Mouse (Mus musculus): Measurements from ENCODE around the gene Arpc4. TPM values are rescaled to one million over a fixed set of nuclear protein-coding genes. Genes with fewer than 3 reads are reported as not detected.

Arpc4 gene
- 65.2 and 96.3 TPM in 2 replicates for polyA plus RNA-seq (2012; rRNA removed; ENCODE audit: low replicate concordance)

DNA sequence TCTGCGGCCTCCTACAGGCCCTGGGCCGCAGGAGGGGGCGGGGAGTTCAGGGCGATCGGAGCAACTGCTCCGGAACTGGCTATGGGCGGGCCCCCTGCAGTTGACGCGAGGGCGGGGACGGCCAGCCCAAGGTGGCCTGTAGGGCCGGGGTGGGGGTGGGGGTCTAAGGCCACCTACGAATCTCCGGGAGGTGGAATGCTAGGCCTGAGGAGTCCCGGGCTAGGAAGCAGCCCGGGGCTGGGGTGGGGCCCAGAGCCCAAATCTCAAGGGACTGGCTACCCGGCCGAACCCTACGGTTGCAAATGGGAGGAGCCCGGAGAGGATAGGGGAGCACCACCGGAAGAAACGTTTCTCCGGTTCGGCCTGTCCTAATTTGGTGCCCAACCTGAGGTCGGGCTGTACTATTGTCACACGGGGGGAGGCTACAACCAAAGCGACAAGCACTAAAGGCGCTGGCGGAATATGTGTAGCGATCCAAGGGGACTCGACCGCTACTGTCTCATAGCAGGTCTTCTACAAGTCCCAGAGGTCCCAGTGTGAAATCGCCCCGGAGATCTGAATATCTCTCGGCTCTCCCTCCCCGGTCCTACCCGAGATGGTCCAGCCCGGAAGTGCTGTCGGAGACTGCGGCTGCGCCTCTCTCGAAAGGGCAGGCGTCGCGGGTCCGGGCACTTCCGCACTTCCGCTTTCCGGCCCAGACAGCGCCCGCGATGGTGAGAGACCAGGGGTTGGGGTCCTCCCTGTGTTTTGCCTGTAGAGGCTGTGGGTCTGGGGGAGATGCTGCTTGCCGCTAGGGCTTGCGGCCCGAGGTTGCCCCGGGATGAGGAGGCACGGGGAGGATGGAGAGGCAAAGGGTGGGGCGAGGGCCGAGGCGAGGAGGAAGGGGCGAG is at the start of gene Arpc4, which contains the start of gene Tada3:
Arpc4 (plus strand) TSS at position 620 of the 890 bp plus-strand sequence.
Tada3 (minus strand) TSS at position 388 of the 890 bp plus-strand sequence.

GRCm38 (mm10) chr6:113343177-113344092 is 34.5 kb upstream of the Arpc4 start, which contains the start of gene Camk1:
Gene Camk1 (minus strand): TSS chr6:113343984.

GRCm38 (mm10) chr6:113388960-113389359 is 11.0 kb downstream of the Arpc4 start, which contains the start of gene Ttll3:
Gene Ttll3 (plus strand): TSS chr6:113389260.

GRCm38 (mm10) chr6:113419199-113419587 is 41.3 kb downstream of the Arpc4 start, which contains the start of gene Rpusd3:
Gene Rpusd3 (minus strand): TSS chr6:113419340.

GRCm38 (mm10) chr6:113435664-113436205 is 57.8 kb downstream of the Arpc4 start, which contains the start of gene Cidec:
Gene Cidec (minus strand): TSS chr6:113435760.

Other genes starting within 250 kb of the Arpc4 start
- 0.50 and 0.57 TPM in 2 replicates for gene Lhfpl4, start 182.7 kb upstream of the Arpc4 start, polyA plus RNA-seq (2012; rRNA removed; ENCODE audit: low replicate concordance)
- 42.5 and 61.5 TPM in 2 replicates for gene Mtmr14, start 140.3 kb upstream of the Arpc4 start, polyA plus RNA-seq (2012; rRNA removed; ENCODE audit: low replicate concordance)
- 0.19 and 0.29 TPM in 2 replicates for gene Cpne9, start 95.8 kb upstream of the Arpc4 start, polyA plus RNA-seq (2012; rRNA removed; ENCODE audit: low replicate concordance)
- gene Brpf1, start 71.0 kb upstream of the Arpc4 start, polyA plus RNA-seq (2012; rRNA removed; ENCODE audit: low replicate concordance) = 21.5 and 25.7 TPM in 2 replicates
- 20.4 and 23.9 TPM in 2 replicates for gene Ogg1, start 51.1 kb upstream of the Arpc4 start, polyA plus RNA-seq (2012; rRNA removed; ENCODE audit: low replicate concordance)
- gene Camk1, start 34.1 kb upstream of the Arpc4 start, polyA plus RNA-seq (2012; rRNA removed; ENCODE audit: low replicate concordance) = 50.4 and 63.0 TPM in 2 replicates
- gene Tada3, start 232 bp upstream of the Arpc4 start, polyA plus RNA-seq (2012; rRNA removed; ENCODE audit: low replicate concordance) = 18.9 and 22.2 TPM in 2 replicates
- gene Ttll3, start 11.1 kb downstream of the Arpc4 start, polyA plus RNA-seq (2012; rRNA removed; ENCODE audit: low replicate concordance) = 11.4 and 13.8 TPM in 2 replicates
- 86.7 and 143 TPM in 2 replicates for gene Rpusd3, start 41.2 kb downstream of the Arpc4 start, polyA plus RNA-seq (2012; rRNA removed; ENCODE audit: low replicate concordance)
- 1,508 and 1,611 TPM in 2 replicates for gene Cidec, start 57.6 kb downstream of the Arpc4 start, polyA plus RNA-seq (2012; rRNA removed; ENCODE audit: low replicate concordance)
- gene Jagn1, start 64.5 kb downstream of the Arpc4 start, polyA plus RNA-seq (2012; rRNA removed; ENCODE audit: low replicate concordance) = 48.4 and 107 TPM in 2 replicates
- 25.9 and 44.8 TPM in 2 replicates for gene Il17re, start 80.4 kb downstream of the Arpc4 start, polyA plus RNA-seq (2012; rRNA removed; ENCODE audit: low replicate concordance)
- gene Il17rc, start 93.3 kb downstream of the Arpc4 start, polyA plus RNA-seq (2012; rRNA removed; ENCODE audit: low replicate concordance) = 59.1 and 98.0 TPM in 2 replicates
- gene Creld1, start 105.2 kb downstream of the Arpc4 start, polyA plus RNA-seq (2012; rRNA removed; ENCODE audit: low replicate concordance) = 32.7 and 35.8 TPM in 2 replicates
- 0.03 and 0.12 TPM in 2 replicates for gene Prrt3, start 123.8 kb downstream of the Arpc4 start, polyA plus RNA-seq (2012; rRNA removed; ENCODE audit: low replicate concordance)
- 40.1 and 68.3 TPM in 2 replicates for gene Emc3, start 153.5 kb downstream of the Arpc4 start, polyA plus RNA-seq (2012; rRNA removed; ENCODE audit: low replicate concordance)
- gene Fancd2, start 153.6 kb downstream of the Arpc4 start, polyA plus RNA-seq (2012; rRNA removed; ENCODE audit: low replicate concordance) = 0.67 and 1.8 TPM in 2 replicates
- gene Fancd2os, start 222.6 kb downstream of the Arpc4 start, polyA plus RNA-seq (2012; rRNA removed; ENCODE audit: low replicate concordance) = not detected in 2 replicates
- gene Brk1, start 226.7 kb downstream of the Arpc4 start, polyA plus RNA-seq (2012; rRNA removed; ENCODE audit: low replicate concordance) = 130 and 284 TPM in 2 replicates
- gene Vhl, start 245.8 kb downstream of the Arpc4 start, polyA plus RNA-seq (2012; rRNA removed; ENCODE audit: low replicate concordance) = 19.2 and 29.8 TPM in 2 replicates

Data from mammary gland, adult 2 months (tissue).